ENCODE assay signal across 1 mouse cellular context in the genomic region with DNA sequence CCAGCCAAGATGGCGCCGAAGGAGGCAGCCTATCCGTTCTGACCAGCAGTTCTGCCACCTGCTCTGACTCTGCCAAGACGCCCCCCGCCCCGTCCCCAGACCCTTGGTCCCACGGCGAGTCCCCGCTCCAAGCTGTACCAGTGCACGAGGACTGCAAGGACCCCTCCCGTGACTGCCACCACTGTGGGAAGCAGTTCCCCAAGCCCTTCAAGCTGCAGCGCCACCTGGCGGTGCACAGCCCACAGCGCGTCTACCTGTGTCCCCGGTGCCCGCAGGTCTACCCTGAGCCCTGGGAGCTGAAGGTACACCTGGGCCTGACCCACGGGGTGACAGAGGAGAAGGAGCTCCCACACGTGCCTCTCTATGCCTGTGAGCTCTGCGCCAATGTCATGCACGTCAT.
TF ChIP-seq lines count a peak whose summit lies in the region.

No protein-coding gene starts in this region.

TF ChIP-seq in CH12.LX, 34 proteins besides CTCF, POLR2A, EP300 and RAD21 (continued from another document):
- TF ChIP-seq PAX5 (IDR thresholded peaks at IDR 0.05; ENCODE audit: low read length) (no peak), TCF12 (IDR thresholded peaks at IDR 0.05; ENCODE audit: low read depth, low read length) (no peak)
